Mouse (Mus musculus) testis, postnatal 10 days (tissue): ENCODE data around the gene Limk2.

ENCODE experiments used
- DNase-seq: peaks from one replicate; pipeline ENCODE4 v3.0.0; 2021; ENCODE audit warnings: low spot score

Limk2 gene

DNA sequence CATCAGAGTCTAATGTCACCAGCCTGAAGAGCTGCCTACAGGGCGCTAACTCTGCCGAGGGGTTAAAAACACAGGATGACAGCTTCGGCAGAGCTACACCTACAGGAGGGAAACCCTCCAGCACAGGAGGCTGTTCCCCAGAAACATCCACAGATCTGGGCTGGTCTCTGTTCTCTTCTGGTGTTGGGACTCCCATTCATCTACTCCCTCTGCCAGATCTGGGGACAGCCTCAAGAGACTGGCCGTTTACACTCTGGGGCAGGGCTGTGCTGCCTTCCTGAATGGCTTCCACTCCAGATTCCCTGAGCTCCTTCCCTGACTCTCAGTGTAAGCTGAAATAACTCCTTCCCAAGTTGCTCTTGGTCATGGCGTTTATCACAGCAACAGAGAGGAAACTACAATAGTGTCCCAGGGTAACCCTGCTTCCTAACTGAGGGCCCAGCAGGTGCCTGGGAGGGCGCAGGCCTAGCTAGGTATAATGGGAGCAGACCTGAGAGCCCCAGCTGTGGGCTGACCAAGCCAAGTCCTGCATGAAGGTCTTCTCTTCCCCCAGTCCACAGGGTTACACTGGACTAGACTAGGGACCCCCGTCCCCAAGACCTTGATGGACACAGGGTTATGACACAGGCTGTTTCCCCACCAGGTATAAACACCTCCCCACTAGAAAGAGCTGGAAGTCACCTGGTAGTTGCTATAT, 37.2 kb downstream of the Limk2 start:
- no peak for DNase-seq

DNA sequence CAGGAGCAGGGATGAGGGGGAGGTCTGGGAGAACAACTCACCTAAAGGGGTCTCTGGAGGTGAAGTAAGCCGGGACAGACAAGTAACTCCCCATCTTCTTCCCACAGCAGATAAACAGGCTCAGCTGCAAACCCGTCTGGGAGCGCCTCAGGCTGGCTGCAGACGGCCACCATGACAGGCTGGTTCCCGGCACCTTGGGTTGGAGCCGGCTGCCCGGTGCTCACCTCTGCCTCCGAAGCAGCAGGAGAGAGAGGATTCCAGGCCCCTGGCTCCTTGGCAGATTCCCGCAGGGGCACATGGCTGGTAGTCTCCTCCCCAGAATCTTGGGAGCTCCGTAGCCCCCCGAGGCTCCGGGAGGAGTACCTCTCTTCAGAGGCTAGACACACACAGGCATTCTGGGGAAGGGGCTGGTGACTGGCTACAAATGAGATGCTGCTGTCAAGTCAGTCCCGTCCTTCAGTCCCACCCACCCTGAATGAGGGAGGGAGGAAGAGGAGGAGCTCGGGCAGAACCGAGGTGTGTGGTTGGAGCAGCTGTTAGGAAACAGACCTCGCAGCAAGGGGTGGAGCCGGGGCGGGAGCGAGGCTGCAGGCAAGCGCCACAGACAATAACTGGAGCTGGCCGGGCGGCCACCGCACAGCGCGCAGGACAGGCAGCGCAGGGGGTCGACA, 37.9 kb downstream of the Limk2 start:
- peak; percentile 84 for DNase-seq

DNA sequence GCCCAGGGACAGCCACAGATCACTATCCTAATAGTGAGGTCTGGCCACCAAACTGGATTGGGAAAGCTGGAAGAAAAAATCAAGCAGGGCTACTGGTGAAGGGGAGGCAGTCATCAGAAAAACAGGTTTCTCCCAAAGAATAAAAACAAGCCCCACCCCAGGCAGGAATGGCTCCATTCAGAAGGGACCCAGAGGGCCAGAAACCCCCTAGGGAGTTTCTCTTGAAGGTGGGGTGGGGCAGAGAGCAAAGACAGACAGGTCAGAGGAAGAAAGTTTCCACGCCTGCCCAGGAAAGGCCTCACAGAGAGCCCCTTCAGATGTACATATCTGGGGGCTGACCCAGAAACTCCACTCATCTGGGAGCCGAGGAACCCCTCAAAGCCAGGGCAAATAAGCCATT, 38.8 kb downstream of the Limk2 start:
- DNase-seq = no peak

DNA sequence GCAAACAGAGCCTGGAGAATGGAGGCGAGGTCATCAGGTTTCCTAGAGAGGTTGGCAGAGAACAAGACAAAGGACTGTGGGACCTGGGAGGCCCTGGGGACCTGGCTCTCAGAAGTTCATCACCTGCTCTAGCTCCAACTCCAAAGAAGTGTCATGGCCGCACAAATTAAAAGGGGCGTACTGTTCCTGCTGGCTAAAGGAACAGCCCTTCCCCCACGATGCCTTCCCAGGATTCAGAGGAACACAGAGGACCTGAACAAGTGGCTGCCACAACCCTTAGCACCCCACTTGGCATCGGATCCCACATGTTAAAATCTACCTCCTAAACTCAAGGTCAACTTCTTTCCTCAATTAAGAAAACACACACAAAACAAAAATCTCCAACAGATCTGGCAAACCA, 39.5 kb downstream of the Limk2 start:
- no peak for DNase-seq

GRCm38 (mm10) chr11:3368983-3369382, 40.0 kb downstream of the Limk2 start:
- no peak for DNase-seq

GRCm38 (mm10) chr11:3366411-3366810, 42.6 kb downstream of the Limk2 start:
- no peak for DNase-seq

DNA sequence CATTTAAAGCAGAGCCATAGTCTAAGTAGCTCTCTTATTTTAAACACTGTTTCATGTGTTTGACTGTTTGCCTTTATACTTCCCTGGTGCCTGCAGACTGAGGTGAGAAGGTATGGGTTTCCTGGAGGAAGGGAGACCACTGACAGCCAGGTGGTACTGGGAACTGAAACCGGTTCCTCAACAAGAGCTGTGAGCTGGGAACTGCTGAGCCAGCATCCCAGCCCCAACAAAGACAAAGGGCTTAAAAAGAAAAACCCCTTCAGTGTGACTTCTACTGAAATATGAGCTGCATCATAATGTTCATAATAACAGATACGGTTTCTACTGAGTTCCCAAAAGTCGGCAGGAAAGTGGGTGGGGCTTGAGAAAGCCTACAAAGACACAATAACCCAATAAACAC, 46.1 kb downstream of the Limk2 start:
- no peak for DNase-seq

DNA sequence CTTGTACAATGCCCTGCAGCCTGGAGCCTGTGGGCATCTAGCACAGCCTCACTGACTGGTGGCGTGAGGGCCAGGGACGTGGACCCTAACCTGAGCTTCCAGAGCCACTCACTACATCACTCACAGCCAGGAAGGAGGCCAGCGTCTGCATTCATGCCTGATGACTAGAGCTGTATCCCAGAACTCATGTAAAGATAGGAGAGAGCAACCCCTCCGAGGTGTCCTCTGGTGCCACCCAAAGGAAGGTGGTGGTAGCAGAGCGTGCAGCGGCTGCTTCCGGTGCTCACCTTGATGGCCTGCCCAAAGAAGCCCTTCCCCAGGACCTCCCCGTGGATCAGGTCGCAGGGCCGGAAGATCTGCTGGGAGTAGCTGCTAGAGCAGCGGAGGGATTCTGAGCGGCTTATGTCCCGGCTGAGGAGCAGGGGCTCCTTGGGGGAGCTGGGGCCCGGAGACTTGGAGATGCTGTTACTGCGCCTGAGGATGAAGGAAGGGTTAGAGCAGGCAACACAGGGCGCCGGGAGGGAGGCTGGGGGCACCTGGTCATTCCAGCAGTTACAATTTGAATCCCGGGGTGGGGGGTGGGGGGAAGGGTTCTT, 55.9 kb downstream of the Limk2 start:
- no peak for DNase-seq

DNA sequence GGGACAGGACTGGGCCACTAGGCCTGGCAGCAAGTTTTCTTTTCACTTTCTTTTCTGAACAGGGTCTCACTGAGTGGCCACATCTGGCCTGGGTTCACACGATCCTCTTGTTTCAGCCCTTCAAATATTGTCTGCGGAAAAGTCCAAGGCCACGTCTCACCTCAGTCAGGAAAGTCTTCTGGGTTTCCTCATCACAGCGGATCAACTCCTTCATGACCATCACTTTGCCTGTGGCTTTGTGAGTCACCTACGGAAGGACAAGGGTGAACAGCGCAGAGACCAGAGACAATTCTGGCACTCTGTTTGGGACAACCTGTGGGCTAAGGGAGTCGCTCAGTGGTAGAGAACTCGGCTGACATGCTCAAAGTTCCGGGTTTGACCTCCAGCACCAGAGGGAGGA, 56.9 kb downstream of the Limk2 start:
- DNase-seq = no peak

- DNase-seq = no peak
These were observed 59.7 kb downstream of the Limk2 start for GRCm38 (mm10) chr11:3349343-3349695.

DNA sequence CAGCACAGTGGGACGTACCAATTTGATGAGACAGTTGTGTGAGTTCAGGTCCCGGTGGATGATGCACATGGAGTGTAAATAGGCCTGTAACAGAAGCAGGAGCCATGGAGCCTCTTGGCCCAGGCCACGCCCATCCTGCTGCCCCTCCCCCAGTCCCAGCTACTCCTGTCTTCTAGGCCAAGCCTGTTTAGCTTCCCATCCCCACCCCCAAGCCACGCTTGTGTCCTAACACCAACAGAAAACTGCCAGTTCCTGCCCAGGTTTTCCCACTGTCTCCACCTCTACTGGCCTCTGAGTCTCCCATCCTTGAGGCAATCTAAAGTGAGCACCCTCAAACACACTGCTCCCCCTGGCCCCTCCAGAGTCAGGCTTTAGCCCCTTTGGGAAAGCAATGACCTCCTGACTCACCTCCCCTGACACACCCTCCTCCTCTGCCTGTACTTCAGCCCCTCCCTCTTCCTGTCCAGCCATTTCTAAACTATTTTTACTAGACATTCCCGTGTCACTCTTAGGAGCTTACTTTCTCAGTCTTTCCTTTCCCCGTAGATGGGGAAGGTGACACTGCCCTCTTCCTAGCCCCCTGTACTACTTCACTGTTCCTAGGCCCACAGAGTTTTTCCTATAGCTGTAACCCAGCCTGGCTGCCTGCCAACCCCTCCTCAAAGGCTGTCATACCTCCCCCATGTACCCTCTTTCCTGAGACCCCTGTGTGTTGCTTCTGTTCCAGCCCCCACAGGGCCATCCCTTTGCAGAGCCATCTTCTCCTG, 60.2 kb downstream of the Limk2 start:
- DNase-seq = peak; percentile 76

DNA sequence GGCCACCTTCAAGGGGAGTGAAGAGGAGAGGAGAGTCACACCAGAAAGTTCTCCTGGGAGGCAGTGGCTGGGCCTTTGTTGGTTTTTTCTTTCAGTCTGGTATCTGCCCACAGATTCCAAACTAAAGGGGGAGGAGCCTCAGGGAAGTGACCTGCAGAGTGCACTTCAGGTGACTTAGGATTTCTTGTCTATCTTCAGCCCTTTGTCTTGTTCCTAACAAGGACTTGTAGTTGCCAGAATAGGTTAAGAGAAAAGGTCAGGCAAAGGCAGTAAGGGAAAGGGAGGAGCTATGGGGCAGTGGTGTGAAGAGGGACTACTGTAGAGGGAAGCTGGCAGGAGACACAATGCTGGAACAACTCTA, 61.2 kb downstream of the Limk2 start:
- DNase-seq = no peak

- DNase-seq = peak; percentile 95
These were observed 61.7 kb downstream of the Limk2 start for GRCm38 (mm10) chr11:3347091-3347834.

DNA sequence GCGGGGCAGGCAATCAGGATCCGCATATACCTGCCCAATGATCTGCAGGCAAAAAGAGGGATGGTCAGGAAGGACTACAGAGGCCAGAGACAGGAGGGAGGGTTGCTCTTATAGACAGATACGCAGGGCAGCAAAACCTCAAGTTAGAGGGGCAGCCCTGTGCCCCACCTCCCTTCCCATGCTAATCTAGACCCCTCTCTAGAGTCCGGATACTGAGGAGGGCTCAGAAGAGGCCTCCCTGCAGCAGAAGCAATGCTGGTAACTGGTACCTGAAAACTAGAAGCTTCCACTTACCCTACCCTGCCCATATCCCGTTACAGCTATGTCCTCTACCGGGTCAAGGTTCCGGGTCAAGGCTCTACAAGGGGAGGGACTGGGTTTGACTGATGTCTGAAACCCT, 62.6 kb downstream of the Limk2 start:
- no peak for DNase-seq

DNA sequence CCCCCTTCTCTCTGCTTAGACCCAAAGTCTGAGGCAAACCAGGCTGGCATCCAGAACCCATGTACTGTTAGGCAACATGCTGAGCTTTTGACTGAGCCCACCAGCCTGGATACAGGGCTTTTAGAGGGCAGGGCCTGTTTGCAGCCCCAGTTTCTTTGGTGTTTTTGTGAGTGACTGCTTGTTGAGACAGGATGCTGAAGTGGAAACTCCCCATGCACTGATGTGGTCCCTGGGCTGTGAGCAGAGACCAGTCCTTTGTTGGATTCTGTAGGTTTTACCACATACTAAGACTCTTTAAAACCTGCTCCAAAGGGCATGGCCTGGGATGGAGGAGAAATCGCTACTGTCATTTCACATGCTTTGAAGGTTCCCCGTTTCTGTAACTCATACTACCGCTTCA, 64.1 kb downstream of the Limk2 start:
- DNase-seq = no peak

DNA sequence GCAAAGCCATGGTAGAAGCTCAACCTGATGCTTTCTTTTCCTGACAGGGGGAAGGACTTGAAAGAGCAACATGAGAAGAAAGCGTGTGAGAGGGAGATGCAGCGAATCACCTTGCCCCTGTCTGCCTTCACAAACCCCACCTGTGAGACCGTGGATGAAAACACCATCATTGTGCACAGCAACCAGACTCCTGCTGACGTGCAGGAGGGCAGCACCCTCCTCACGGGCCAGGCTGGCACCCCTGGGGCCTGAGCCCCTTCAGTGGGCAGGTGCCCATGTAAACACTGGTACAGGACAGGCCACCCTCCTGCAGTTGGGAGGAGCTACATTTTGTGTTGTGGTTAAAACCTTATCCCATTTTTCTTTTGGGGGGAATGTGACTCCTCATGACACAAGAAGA, 67.5 kb downstream of the Limk2 start:
- DNase-seq = no peak

- DNase-seq = no peak
These were observed 71.0 kb downstream of the Limk2 start for GRCm38 (mm10) chr11:3337961-3338360.

DNA sequence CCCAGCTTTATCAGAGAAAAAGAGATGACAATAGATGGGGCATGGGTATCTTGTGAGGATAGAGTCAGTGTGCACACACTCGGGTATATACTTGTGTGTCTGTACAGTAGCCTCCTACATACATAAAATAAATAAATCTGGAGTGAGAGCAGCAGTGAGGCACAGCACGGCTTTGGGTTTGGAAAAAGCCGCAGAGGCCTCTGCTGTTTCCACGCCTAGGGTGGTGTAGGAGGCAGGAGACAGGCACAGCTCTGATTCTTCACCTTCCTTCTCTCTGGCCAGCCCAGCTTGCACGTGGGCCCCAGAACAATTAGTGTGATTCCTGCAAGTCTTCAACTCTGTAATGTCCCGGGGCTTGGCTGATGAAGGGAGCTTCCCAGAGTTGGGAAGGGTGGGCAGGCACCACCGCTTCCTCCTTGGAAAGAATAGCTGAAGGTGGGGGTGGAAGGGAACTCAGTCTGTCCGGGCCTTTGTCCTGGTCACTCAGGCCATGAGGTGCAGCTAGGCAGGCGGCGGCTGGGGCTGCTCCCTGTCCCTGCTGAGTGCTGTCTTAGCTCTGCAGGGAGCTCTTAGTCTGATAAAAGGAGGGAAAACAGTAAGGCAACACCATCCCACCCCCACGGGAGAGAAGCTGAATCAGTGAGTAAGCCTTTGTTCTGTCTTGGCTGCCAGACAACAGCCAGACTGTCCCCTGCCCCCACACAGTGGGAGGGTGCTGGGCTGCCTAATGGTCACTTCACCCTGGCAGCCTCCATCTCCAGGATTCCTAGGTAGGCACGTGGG, 71.6 kb downstream of the Limk2 start:
- peak; percentile 88 for DNase-seq

DNA sequence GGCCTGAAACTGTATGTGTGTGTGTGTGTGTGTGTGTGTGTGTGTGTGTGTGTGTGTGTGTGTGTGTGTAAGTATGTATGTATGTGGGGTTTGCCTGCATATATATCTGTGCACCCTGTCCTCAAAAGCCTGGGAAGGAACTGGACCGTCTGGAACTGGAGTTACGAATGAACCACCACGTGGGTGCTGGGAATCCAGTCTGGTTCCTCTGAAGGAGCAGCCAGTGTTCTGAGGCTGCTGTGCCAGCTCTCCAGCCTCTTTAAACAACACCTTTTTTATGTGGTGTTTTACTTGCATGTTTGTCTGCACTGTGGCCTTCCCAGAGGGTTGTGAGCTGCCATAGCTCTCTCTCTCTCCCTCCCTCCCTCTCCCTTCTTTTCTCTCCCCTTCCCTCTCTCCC, 72.4 kb downstream of the Limk2 start:
- DNase-seq = no peak

GRCm38 (mm10) chr11:3335651-3336216, 73.3 kb downstream of the Limk2 start:
- DNase-seq = no peak

DNA sequence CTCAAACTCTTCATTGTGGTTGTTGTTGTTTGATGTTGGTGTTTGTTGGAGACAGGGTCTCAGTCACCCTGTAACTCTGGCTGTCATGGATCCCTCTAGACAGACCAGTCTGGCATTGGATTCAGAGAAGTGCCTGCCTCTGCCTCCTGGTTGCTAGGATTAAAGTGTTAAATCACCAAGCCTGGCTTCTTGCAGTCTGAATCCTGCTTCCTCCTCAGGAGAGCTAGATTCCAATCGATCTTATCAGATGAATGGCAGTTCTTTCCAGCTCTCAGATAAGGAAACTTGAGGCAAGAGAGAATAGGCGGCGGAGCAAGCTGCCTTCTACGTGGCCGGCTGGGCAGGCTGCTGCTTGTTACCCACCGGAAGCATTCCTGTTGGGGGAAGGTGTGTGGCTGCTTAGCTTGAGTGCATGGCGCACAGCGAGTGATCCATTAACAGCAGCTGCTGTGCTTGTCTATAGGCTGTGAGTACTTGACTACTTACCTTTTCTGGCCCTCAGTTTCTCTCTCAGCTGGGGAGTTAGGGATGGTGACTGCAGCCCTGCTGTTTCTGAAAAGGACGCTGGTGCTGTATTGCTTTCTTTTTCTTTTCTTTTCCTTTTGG, 74.2 kb downstream of the Limk2 start:
- DNase-seq = no peak
